Mouse (Mus musculus): ENCODE results near the gene Chfr.
A peak's percentile ranks its signal among the peaks of the same experiment; 100 is the strongest.
"Not testable (repeated sequence)": the region's sequence is repeated elsewhere in the genome, so short reads cannot be mapped to it uniquely, and the experiment has no call there.

The Chfr gene

GRCm38 (mm10) chr5:110107581-110108304 is 27.9 kb upstream of the Chfr start, which contains the start of gene Gtpbp6:
TSS of gene Gtpbp6 (minus strand) at chr5:110108197.
- DNase-seq (ENCODE audit: extremely low read depth, insufficient read length, low spot score), result peak; percentile 95

GRCm38 (mm10) chr5:110108305-110108628 is 27.4 kb upstream of the Chfr start:
- DNase-seq (ENCODE audit: extremely low read depth, insufficient read length, low spot score), result no peak

GRCm38 (mm10) chr5:110109991-110110441 is 25.6 kb upstream of the Chfr start, which contains the start of gene Zfp605:
TSS of gene Zfp605 (plus strand) at chr5:110110092.
- DNase-seq (ENCODE audit: extremely low read depth, insufficient read length, low spot score), result peak; percentile 44

GRCm38 (mm10) chr5:110122380-110122779 is 13.3 kb upstream of the Chfr start:
- not testable (repeated sequence) for DNase-seq (ENCODE audit: extremely low read depth, insufficient read length, low spot score)

- DNase-seq (ENCODE audit: extremely low read depth, insufficient read length, low spot score), result no peak
Observed at GRCm38 (mm10) chr5:110136087-110136464, 434 bp downstream of the Chfr start.

GRCm38 (mm10) chr5:110137816-110138215 is 2.2 kb downstream of the Chfr start:
- no peak for DNase-seq (ENCODE audit: extremely low read depth, insufficient read length, low spot score)

GRCm38 (mm10) chr5:110139325-110139724 is 3.7 kb downstream of the Chfr start:
- no peak for DNase-seq (ENCODE audit: extremely low read depth, insufficient read length, low spot score)

GRCm38 (mm10) chr5:110140424-110140823 is 4.8 kb downstream of the Chfr start:
- DNase-seq (ENCODE audit: extremely low read depth, insufficient read length, low spot score), result no peak

GRCm38 (mm10) chr5:110142309-110142708 is 6.7 kb downstream of the Chfr start:
- peak; percentile 35 for DNase-seq (ENCODE audit: extremely low read depth, insufficient read length, low spot score)

- DNase-seq (ENCODE audit: extremely low read depth, insufficient read length, low spot score), result no peak
Observed at GRCm38 (mm10) chr5:110143007-110143406, 7.4 kb downstream of the Chfr start.

GRCm38 (mm10) chr5:110169374-110169773 is 33.7 kb downstream of the Chfr start:
- DNase-seq (ENCODE audit: extremely low read depth, insufficient read length, low spot score), result no peak

- peak; percentile 95 for DNase-seq (ENCODE audit: extremely low read depth, insufficient read length, low spot score)
Observed at GRCm38 (mm10) chr5:110176362-110177020, 40.8 kb downstream of the Chfr start, which contains the start of gene Golga3. TSS of gene Golga3 (plus strand) at chr5:110176701.

- no peak for DNase-seq (ENCODE audit: extremely low read depth, insufficient read length, low spot score)
Observed at GRCm38 (mm10) chr5:110177021-110177420, 41.4 kb downstream of the Chfr start.

GRCm38 (mm10) chr5:110178628-110179027 is 43.0 kb downstream of the Chfr start:
- DNase-seq (ENCODE audit: extremely low read depth, insufficient read length, low spot score), result no peak

GRCm38 (mm10) chr5:110181716-110182115 is 46.1 kb downstream of the Chfr start:
- no peak for DNase-seq (ENCODE audit: extremely low read depth, insufficient read length, low spot score)

GRCm38 (mm10) chr5:110203164-110203895 is 67.7 kb downstream of the Chfr start:
- no peak for DNase-seq (ENCODE audit: extremely low read depth, insufficient read length, low spot score)

GRCm38 (mm10) chr5:110204777-110205176 is 69.1 kb downstream of the Chfr start:
- no peak for DNase-seq (ENCODE audit: extremely low read depth, insufficient read length, low spot score)

GRCm38 (mm10) chr5:110211312-110211711 is 75.7 kb downstream of the Chfr start:
- no peak for DNase-seq (ENCODE audit: extremely low read depth, insufficient read length, low spot score)

GRCm38 (mm10) chr5:110216780-110217179 is 81.1 kb downstream of the Chfr start:
- DNase-seq (ENCODE audit: extremely low read depth, insufficient read length, low spot score), result no peak

- DNase-seq (ENCODE audit: extremely low read depth, insufficient read length, low spot score), result no peak
Observed at GRCm38 (mm10) chr5:110220331-110220730, 84.7 kb downstream of the Chfr start.

Measured in 3134 (cell line).